In the genomic region with DNA sequence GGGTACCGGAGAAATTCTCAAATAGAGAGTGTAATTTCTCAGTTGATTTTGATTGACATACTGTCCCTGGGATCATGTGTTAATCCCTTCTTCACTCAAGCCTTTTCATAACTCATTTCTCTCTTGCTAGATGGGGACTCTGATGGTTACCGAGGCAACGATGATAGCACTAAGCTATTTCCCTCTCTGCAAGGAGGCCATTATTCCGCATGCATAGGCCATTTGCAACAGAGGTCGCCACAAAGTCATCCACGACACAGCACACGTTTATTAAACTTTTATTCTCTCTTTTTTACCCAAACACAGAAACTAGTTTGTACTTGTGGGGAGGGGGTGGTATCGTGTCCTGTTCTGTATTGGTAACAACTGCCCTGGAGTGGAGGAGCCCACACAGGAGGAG, we compare ENCODE assay signal across 19 mouse cellular contexts. TPM values are rescaled to one million over a fixed set of nuclear protein-coding genes. Genes with fewer than 3 reads are reported as not detected.
DNase-seq lines count a peak whose midpoint lies in the region; ATAC-seq and TF ChIP-seq lines count a peak whose summit lies in the region.
"Had no signal": no experiment of that assay in that cellular context is flagged by ENCODE, and none has a peak within 500 bp of the region (broad histone marks: within the 10 kb centered on the region; RNA-seq: fewer than 3 reads in every experiment).

No protein-coding gene starts in this region.

- 2% methylated on average over 8 of the region's 8 CpGs for WGBS in forebrain, embryonic 11.5 days
- under 1% methylated on average over 8 of the region's 8 CpGs for WGBS in forebrain, embryonic 15.5 days
- whole genome bisulfite sequencing in embryonic facial prominence, embryonic 11.5 days: 9% methylated on average over 8 of the region's 8 CpGs
- WGBS in neural tube, embryonic 11.5 days: under 1% methylated on average over 8 of the region's 8 CpGs
- WGBS in heart, adult 2 months: 46% methylated on average over 8 of the region's 8 CpGs
- 20% methylated on average over 8 of the region's 8 CpGs for WGBS in intestine, postnatal 0 days

- intact Hi-C loops in heart, adult 2 months (cut with DNase I): no loop called here

- H3K4me2 ChIP-seq in forebrain, embryonic 11.5 days (ENCODE audit: low read depth, low read length, severe bottlenecking): no peak overlapping the region
- no peak overlapping the region for H3K4me2 ChIP-seq in forebrain, embryonic 15.5 days (replicated peaks)
- no peak overlapping the region for H3K4me2 ChIP-seq in embryonic facial prominence, embryonic 11.5 days (ENCODE audit: low read depth, low read length)
- H3K4me2 ChIP-seq in neural tube, embryonic 11.5 days (ENCODE audit: low read depth): no peak overlapping the region
- no peak overlapping the region for H3K4me2 ChIP-seq in intestine, postnatal 0 days (replicated peaks; ENCODE audit: low read depth)
- H3K4me2 ChIP-seq: heart, embryonic 15.5 days; limb, embryonic 13.5 days; stomach, embryonic 15.5 days had no signal

- ATAC-seq in forebrain, embryonic 11.5 days (replicated peaks; ENCODE audit: low FRiP score): peak; percentile 36
- ATAC-seq in forebrain, embryonic 15.5 days (replicated peaks): no peak; the same call in 1 of the 2 replicates
- no peak for ATAC-seq in embryonic facial prominence, embryonic 11.5 days (replicated peaks; ENCODE audit: insufficient number of reproducible peaks, low FRiP score, low TSS enrichment, low read depth)
- no peak; the same call in 1 of the 2 replicates for ATAC-seq in neural tube, embryonic 11.5 days (ENCODE audit: insufficient read depth, low FRiP score, low TSS enrichment)
- no peak for ATAC-seq in intestine, postnatal 0 days
- ATAC-seq: inflammation-experienced regulatory T-cells, adult 6 months had no signal

- no peaks in the 10 kb centered on the region for H3K36me3 ChIP-seq in forebrain, embryonic 11.5 days (ENCODE audit: control insufficient read depth, insufficient read depth, low read length)
- H3K36me3 ChIP-seq in forebrain, embryonic 15.5 days: no peaks in the 10 kb centered on the region
- no peaks in the 10 kb centered on the region for H3K36me3 ChIP-seq in embryonic facial prominence, embryonic 11.5 days (replicated peaks; ENCODE audit: control insufficient read depth, insufficient read depth, low read depth, low read length)
- H3K36me3 ChIP-seq in neural tube, embryonic 11.5 days (ENCODE audit: control insufficient read depth, insufficient read depth, low read length): no peaks in the 10 kb centered on the region
- H3K36me3 ChIP-seq in heart, adult 2 months (ENCODE audit: control insufficient read depth, insufficient read depth, low read length): no peaks in the 10 kb centered on the region
- no peaks in the 10 kb centered on the region for H3K36me3 ChIP-seq in intestine, postnatal 0 days (ENCODE audit: control insufficient read depth, insufficient read depth)
- H3K36me3 ChIP-seq: heart, embryonic 15.5 days; limb, embryonic 13.5 days; stomach, embryonic 15.5 days had no signal

- no peak for DNase-seq in forebrain, embryonic 11.5 days (ENCODE audit: low spot score)
- DNase-seq in embryonic facial prominence, embryonic 11.5 days (ENCODE audit: low spot score): peak; percentile 45
- DNase-seq in induced T-regulatory cell, adult 2 months (ENCODE audit: low read depth): peak; percentile 14
- DNase-seq in neural tube, embryonic 11.5 days (ENCODE audit: low spot score): peak; percentile 22
- DNase-seq in lung, postnatal 14 days: no peak
- DNase-seq in heart, adult 2 months: no peak
- DNase-seq: cerebellum, postnatal 36 days; right cerebral cortex, adult 18-20 months had no signal

- no peak for TF ChIP-seq POLR2A in heart, adult 2 months (IDR thresholded peaks at IDR 0.05; ENCODE audit: insufficient read depth, low read depth, low read length)

- no peak overlapping the region for H3K4me3 ChIP-seq in forebrain, embryonic 11.5 days (ENCODE audit: low read depth, low read length)
- H3K4me3 ChIP-seq in forebrain, embryonic 15.5 days: no peak overlapping the region
- H3K4me3 ChIP-seq in embryonic facial prominence, embryonic 11.5 days (ENCODE audit: low read depth, low read length): no peak overlapping the region
- H3K4me3 ChIP-seq in neural tube, embryonic 11.5 days (ENCODE audit: low read depth, low read length): no peak overlapping the region
- no peak overlapping the region for H3K4me3 ChIP-seq in heart, adult 2 months
- no peak overlapping the region for H3K4me3 ChIP-seq in intestine, postnatal 0 days (ENCODE audit: low read depth, low read length)
- H3K4me3 ChIP-seq: heart, embryonic 15.5 days; limb, embryonic 13.5 days; stomach, embryonic 15.5 days had no signal

- no peak for TF ChIP-seq EP300 in heart, adult 2 months (IDR thresholded peaks at IDR 0.05; ENCODE audit: insufficient read depth, low read depth, low read length)

- peaks cover 63% of the 10 kb centered on the region for H3K27me3 ChIP-seq in forebrain, embryonic 11.5 days (ENCODE audit: control insufficient read depth, insufficient read depth, low read length)
- peaks cover 88% of the 10 kb centered on the region for H3K27me3 ChIP-seq in forebrain, embryonic 15.5 days
- H3K27me3 ChIP-seq in embryonic facial prominence, embryonic 11.5 days (ENCODE audit: control insufficient read depth, insufficient read depth, low read length): peaks cover 52% of the 10 kb centered on the region
- H3K27me3 ChIP-seq in neural tube, embryonic 11.5 days (ENCODE audit: control insufficient read depth, insufficient read depth, low read length): peaks cover 63% of the 10 kb centered on the region
- peaks cover 17% of the 10 kb centered on the region for H3K27me3 ChIP-seq in heart, adult 2 months (ENCODE audit: control insufficient read depth, insufficient read depth, low read length)
- H3K27me3 ChIP-seq in intestine, postnatal 0 days (replicated peaks; ENCODE audit: control insufficient read depth, insufficient read depth, low read length): peaks cover 77% of the 10 kb centered on the region
- H3K27me3 ChIP-seq: CH12.LX had no signal

- H3K9me3 ChIP-seq in forebrain, embryonic 11.5 days (ENCODE audit: control insufficient read depth, low read length): no peaks in the 10 kb centered on the region
- H3K9me3 ChIP-seq in forebrain, embryonic 15.5 days: no peaks in the 10 kb centered on the region
- H3K9me3 ChIP-seq in embryonic facial prominence, embryonic 11.5 days (replicated peaks; ENCODE audit: control insufficient read depth, low read length): no peaks in the 10 kb centered on the region
- no peaks in the 10 kb centered on the region for H3K9me3 ChIP-seq in neural tube, embryonic 11.5 days (ENCODE audit: control insufficient read depth, low read length)
- H3K9me3 ChIP-seq in intestine, postnatal 0 days (ENCODE audit: control insufficient read depth): no peaks in the 10 kb centered on the region
- H3K9me3 ChIP-seq: heart, embryonic 15.5 days; limb, embryonic 13.5 days; stomach, embryonic 15.5 days had no signal

- no peak overlapping the region for H3K27ac ChIP-seq in forebrain, embryonic 11.5 days (ENCODE audit: low read depth, low read length)
- no peak overlapping the region for H3K27ac ChIP-seq in forebrain, embryonic 15.5 days (replicated peaks)
- H3K27ac ChIP-seq in embryonic facial prominence, embryonic 11.5 days (replicated peaks; ENCODE audit: low read depth, low read length): no peak overlapping the region
- no peak overlapping the region for H3K27ac ChIP-seq in neural tube, embryonic 11.5 days (ENCODE audit: low read depth, low read length)
- H3K27ac ChIP-seq in heart, adult 2 months: no peak overlapping the region
- no peak overlapping the region for H3K27ac ChIP-seq in intestine, postnatal 0 days (ENCODE audit: low read depth, low read length)
- H3K27ac ChIP-seq: heart, embryonic 15.5 days; limb, embryonic 13.5 days; stomach, embryonic 15.5 days had no signal

- no peaks in the 10 kb centered on the region for H3K79me2 ChIP-seq in heart, adult 2 months (replicated peaks; ENCODE audit: control insufficient read depth, insufficient read depth, low read length)

- TF ChIP-seq CTCF in heart, adult 2 months (IDR thresholded peaks at IDR 0.05): no peak
- no peak for TF ChIP-seq CTCF in intestine, postnatal 0 days (IDR thresholded peaks at IDR 0.05; ENCODE audit: low read depth)

- H3K9ac ChIP-seq in forebrain, embryonic 11.5 days (ENCODE audit: low read length): no peak overlapping the region
- H3K9ac ChIP-seq in forebrain, embryonic 15.5 days (replicated peaks): no peak overlapping the region
- no peak overlapping the region for H3K9ac ChIP-seq in embryonic facial prominence, embryonic 11.5 days (replicated peaks; ENCODE audit: low read length)
- H3K9ac ChIP-seq in neural tube, embryonic 11.5 days (ENCODE audit: low read length): no peak overlapping the region
- H3K9ac ChIP-seq in heart, adult 2 months (ENCODE audit: low read depth, low read length): no peak overlapping the region
- no peak overlapping the region for H3K9ac ChIP-seq in intestine, postnatal 0 days (ENCODE audit: low read depth, low read length)
- H3K9ac ChIP-seq: heart, embryonic 15.5 days; limb, embryonic 13.5 days; stomach, embryonic 15.5 days had no signal

- H3K4me1 ChIP-seq in forebrain, embryonic 11.5 days (replicated peaks; ENCODE audit: control insufficient read depth, insufficient read depth, low read length): 0 out of 2 replicates have a peak, but pooled peaks cover 4% of the 10 kb centered on the region
- peaks cover 17% of the 10 kb centered on the region for H3K4me1 ChIP-seq in forebrain, embryonic 15.5 days
- H3K4me1 ChIP-seq in embryonic facial prominence, embryonic 11.5 days (ENCODE audit: control insufficient read depth, insufficient read depth, low read length): no peaks in the 10 kb centered on the region; the same call in 1 of the 2 replicates
- H3K4me1 ChIP-seq in neural tube, embryonic 11.5 days (ENCODE audit: control insufficient read depth, insufficient read depth, low read length): no peaks in the 10 kb centered on the region
- no peaks in the 10 kb centered on the region for H3K4me1 ChIP-seq in heart, adult 2 months (ENCODE audit: control insufficient read depth, insufficient read depth, low read length)
- no peaks in the 10 kb centered on the region for H3K4me1 ChIP-seq in intestine, postnatal 0 days (replicated peaks; ENCODE audit: control insufficient read depth, insufficient read depth, low read length)

RNA-seq across cellular contexts. Expression of a gene that starts 8.0 kb away (rescaled TPM):
- polyA plus RNA-seq in forebrain, embryonic 11.5 days (2014; fragmentation: Nextera tagmentation; extraction: Ambion mirVana): 3.4 and 4.2 TPM in 2 replicates
- 1.1 and 2.3 TPM in 2 replicates for polyA plus RNA-seq in forebrain, embryonic 15.5 days (2015; fragmentation: Nextera tagmentation; extraction: Ambion mirVana)
- polyA plus RNA-seq in embryonic facial prominence, embryonic 11.5 days (2014; fragmentation: Nextera tagmentation; extraction: Ambion mirVana): 17.4 and 22.7 TPM in 2 replicates
- polyA plus RNA-seq in neural tube, embryonic 11.5 days (2014; fragmentation: Nextera tagmentation; extraction: Ambion mirVana): 8.6 and 9.1 TPM in 2 replicates
- total RNA-seq in heart, adult 2 months (2021): under 1 TPM; 0.59 to 0.91 TPM
- polyA plus RNA-seq in heart, adult 2 months (2012; rRNA removed): 0.32 and 0.57 TPM in 2 replicates
- 0.59 and 0.61 TPM in 2 replicates for polyA plus RNA-seq in intestine, postnatal 0 days (2015; fragmentation: Nextera tagmentation; extraction: Ambion mirVana)
- total RNA-seq: left cerebral cortex, adult 18-20 months had no signal

RNA-seq across cellular contexts. Expression of a gene that starts 8.5 kb away (rescaled TPM):
- not detected in 2 replicates for polyA plus RNA-seq in forebrain, embryonic 11.5 days (2014; fragmentation: Nextera tagmentation; extraction: Ambion mirVana)
- not detected in 2 replicates for polyA plus RNA-seq in forebrain, embryonic 15.5 days (2015; fragmentation: Nextera tagmentation; extraction: Ambion mirVana)
- polyA plus RNA-seq in embryonic facial prominence, embryonic 11.5 days (2014; fragmentation: Nextera tagmentation; extraction: Ambion mirVana): 0.99 and 1.2 TPM in 2 replicates
- not detected in 2 replicates for polyA plus RNA-seq in neural tube, embryonic 11.5 days (2014; fragmentation: Nextera tagmentation; extraction: Ambion mirVana)
- not detected for total RNA-seq in heart, adult 2 months (2021)
- polyA plus RNA-seq in heart, adult 2 months (2012; rRNA removed): not detected in 2 replicates
- not detected in 2 replicates for polyA plus RNA-seq in intestine, postnatal 0 days (2015; fragmentation: Nextera tagmentation; extraction: Ambion mirVana)
- total RNA-seq: left cerebral cortex, adult 18-20 months had no signal
- polyA plus RNA-seq: heart, embryonic 15.5 days; large intestine, adult 2 months; limb, embryonic 13.5 days; liver, embryonic 16.5 days; stomach, embryonic 15.5 days had no signal

RNA-seq across cellular contexts. Expression of a gene that starts 16.8 kb away (rescaled TPM):
- not detected in 2 replicates for polyA plus RNA-seq in forebrain, embryonic 11.5 days (2014; fragmentation: Nextera tagmentation; extraction: Ambion mirVana)
- polyA plus RNA-seq in forebrain, embryonic 15.5 days (2015; fragmentation: Nextera tagmentation; extraction: Ambion mirVana): not detected in 2 replicates
- polyA plus RNA-seq in embryonic facial prominence, embryonic 11.5 days (2014; fragmentation: Nextera tagmentation; extraction: Ambion mirVana): 1.0 and 1.7 TPM in 2 replicates
- polyA plus RNA-seq in neural tube, embryonic 11.5 days (2014; fragmentation: Nextera tagmentation; extraction: Ambion mirVana): 0.41 TPM in 1 of 2 replicates, not detected in the other
- total RNA-seq in heart, adult 2 months (2021): not detected
- not detected in 2 replicates for polyA plus RNA-seq in heart, adult 2 months (2012; rRNA removed)
- not detected in 2 replicates for polyA plus RNA-seq in intestine, postnatal 0 days (2015; fragmentation: Nextera tagmentation; extraction: Ambion mirVana)
- total RNA-seq: CH12.LX; left cerebral cortex, adult 18-20 months had no signal
- polyA plus RNA-seq: inflammation-experienced regulatory T-cells, adult 6 months; large intestine, adult 2 months; liver, embryonic 16.5 days; neural tube, embryonic 14.5 days; stomach, embryonic 15.5 days had no signal

Comparison
In these comparisons a context has a peak if more than half of its experiments do, and no peak if none do; other contexts are left out.
1. DNase-seq: peak in embryonic facial prominence, embryonic 11.5 days (single experiment), induced T-regulatory cell, adult 2 months (single experiment) and neural tube, embryonic 11.5 days (single experiment); none in forebrain, embryonic 11.5 days (single experiment), lung, postnatal 14 days (single experiment) and heart, adult 2 months (0 of 2).